Mouse (Mus musculus) myocyte (in vitro differentiated cells): ENCODE measurements around the gene Lekr1.

Experiments
- E2F4 ChIP-seq: IDR thresholded peaks from one replicate; pipeline ENCODE4 v1.6.1; 2011; ENCODE audit warnings: mild to moderate bottlenecking, control low read depth, moderate library complexity; ENCODE audit not compliant: insufficient read depth
- MAX ChIP-seq: IDR thresholded peaks from one replicate; pipeline ENCODE4 v1.6.1; 2011; ENCODE audit warnings: low read depth, mild to moderate bottlenecking, control low read depth
- MYOD1 ChIP-seq, 3 experiments: IDR thresholded peaks; one replicate each; pipeline ENCODE4 v1.6.1; 2011; ENCODE audit warnings: control low read depth in 2 of 3, low read depth in 2 of 3, mild to moderate bottlenecking in 2 of 3, moderate library complexity in 1 of 3; ENCODE audit not compliant: insufficient read length in 2 of 3, control insufficient read depth in 1 of 3
- MYOG ChIP-seq, 3 experiments: IDR thresholded peaks; one replicate each; pipeline ENCODE4 v1.6.1; 2011; ENCODE audit warnings: control low read depth in 2 of 3, low read depth in 2 of 3, mild to moderate bottlenecking in 2 of 3; ENCODE audit not compliant: insufficient read length in 2 of 3, control insufficient read depth in 1 of 3, insufficient read depth in 1 of 3
- POLR2A ChIP-seq: IDR thresholded peaks from one replicate; pipeline ENCODE4 v1.6.1; 2011; ENCODE audit warnings: low read depth, mild to moderate bottlenecking, control low read depth, moderate library complexity; ENCODE audit not compliant: insufficient read length
- POLR2AphosphoS2 ChIP-seq: IDR thresholded peaks from one replicate; pipeline ENCODE4 v1.6.1; 2011; ENCODE audit warnings: low read depth, control low read depth; ENCODE audit not compliant: insufficient read length
- SRF ChIP-seq: IDR thresholded peaks from one replicate; pipeline ENCODE4 v1.6.1; 2011; ENCODE audit warnings: low read depth; ENCODE audit not compliant: control insufficient read depth, insufficient read length
- TCF12 ChIP-seq: IDR thresholded peaks from one replicate; pipeline ENCODE4 v1.6.1; 2011; ENCODE audit warnings: mild to moderate bottlenecking, control low read depth; ENCODE audit not compliant: poor library complexity, insufficient read depth, severe bottlenecking
- USF1 ChIP-seq: IDR thresholded peaks from one replicate; pipeline ENCODE4 v1.6.1; 2011; ENCODE audit warnings: low read depth, mild to moderate bottlenecking, control low read depth, moderate library complexity

DNA sequence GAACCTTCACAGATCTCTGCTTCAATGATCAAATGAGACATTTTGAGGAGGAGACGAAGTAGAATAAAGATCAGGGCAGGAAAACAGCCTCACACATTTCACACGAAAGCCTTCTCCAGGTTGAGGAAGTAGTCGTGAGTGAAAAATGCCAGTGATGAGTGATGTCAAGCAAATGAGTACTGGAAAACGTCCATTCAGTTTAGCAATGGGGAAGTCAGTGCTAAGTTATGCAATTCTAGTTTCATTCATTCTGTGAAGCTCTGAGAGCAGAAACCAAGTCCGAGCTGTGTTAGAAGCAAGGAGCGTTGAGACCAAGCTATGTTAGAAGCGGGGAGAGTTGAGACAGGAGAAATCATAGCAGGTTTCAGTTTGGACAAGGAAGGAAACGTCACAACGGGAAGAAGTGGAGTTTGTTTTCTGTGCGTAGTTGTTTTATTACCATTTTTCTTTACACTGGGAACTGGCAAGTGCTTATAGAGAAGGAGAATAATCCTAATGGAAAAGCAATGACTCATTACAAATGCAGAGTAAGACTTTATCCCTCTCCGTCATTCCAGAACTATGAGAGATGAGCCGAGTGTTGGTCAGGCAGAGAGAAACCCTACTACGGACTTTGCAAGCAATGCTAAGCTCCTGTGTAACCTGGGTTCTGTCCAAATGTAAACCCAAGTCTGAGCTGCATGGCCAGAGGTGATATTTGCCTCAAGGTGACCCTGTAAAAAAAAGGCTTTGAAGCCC, 207.2 kb downstream of the Lekr1 start:
- no peak for TF ChIP-seq POLR2A
- TF ChIP-seq SRF, result no peak
- no peak for TF ChIP-seq TCF12
- no peak for TF ChIP-seq USF1
- no peak for TF ChIP-seq E2F4
- no peak for TF ChIP-seq MAX
- no peak for TF ChIP-seq POLR2AphosphoS2
- TF ChIP-seq MYOD1 (IDR thresholded peaks at IDR 0.05; ENCODE audit: control insufficient read depth in 1 of 3, insufficient read length in 2 of 3, low read depth in 2 of 3), result no peak
- TF ChIP-seq MYOG (IDR thresholded peaks at IDR 0.05; ENCODE audit: control insufficient read depth in 1 of 3, insufficient read depth in 1 of 3, insufficient read length in 2 of 3, low read depth in 2 of 3), result no peak
